Mouse (Mus musculus): ENCODE data around the gene March9. TPM values are rescaled to one million over a fixed set of nuclear protein-coding genes. Genes with fewer than 3 reads are reported as not detected.

The March9 gene
- polyA plus RNA-seq, 1 experiment from 2014 or later, result 0.13 TPM

- Histone ChIP-seq H3K27me3 (peaks cover 59% of the 10 kb centered on the region), H3K36me3 (peaks cover 9% of the 10 kb centered on the region; the same call in 1 of the 2 replicates), H3K4me1 (replicated peaks) (peaks cover 19% of the 10 kb centered on the region), H3K27ac (no peak within 1 kb of the TSS), H3K9ac (no peak within 1 kb of the TSS), H3K4me2 (peak within 1 kb of the TSS; percentile 53), H3K9me3 (replicated peaks) (no peaks in the 10 kb centered on the region), H3K4me3 (peak within 1 kb of the TSS; percentile 28)
- 30% methylated on average over 5 of the region's 5 CpGs for WGBS
- ATAC-seq (replicated peaks; ENCODE audit: insufficient number of reproducible peaks, insufficient read depth, low FRiP score, low read depth), result no peak
Observed at GRCm38 (mm10) chr10:127047954-127048353, 12.0 kb downstream of the March9 start, which contains the start of gene Cyp27b1. Gene Cyp27b1 (plus strand): TSS chr10:127048250.

- Histone ChIP-seq H3K36me3 (peaks cover 9% of the 10 kb centered on the region; the same call in 1 of the 2 replicates), H3K27ac (no peak overlapping the region), H3K4me2 (no peak overlapping the region), H3K4me1 (replicated peaks) (peaks cover 15% of the 10 kb centered on the region), H3K9me3 (replicated peaks) (no peaks in the 10 kb centered on the region), H3K9ac (no peak overlapping the region), H3K27me3 (peaks cover 29% of the 10 kb centered on the region), H3K4me3 (no peak overlapping the region)
- ATAC-seq (replicated peaks; ENCODE audit: insufficient number of reproducible peaks, insufficient read depth, low FRiP score, low read depth), result no peak
- WGBS, result 86% methylated on average over 6 of the region's 6 CpGs
Observed at GRCm38 (mm10) chr10:127043187-127043586, 16.8 kb downstream of the March9 start.

GRCm38 (mm10) chr10:127042468-127043115 is 17.4 kb downstream of the March9 start:
- WGBS, result 16% methylated on average over 5 of the region's 5 CpGs
- peak overlapping the region; percentile 98 for H3K4me3 ChIP-seq
- H3K9me3 ChIP-seq (replicated peaks), result no peaks in the 10 kb centered on the region
- H3K4me1 ChIP-seq (replicated peaks), result peaks cover 15% of the 10 kb centered on the region
- peak overlapping the region; percentile 100 for H3K4me2 ChIP-seq
- peak overlapping the region; percentile 78 for H3K27ac ChIP-seq
- peaks cover 9% of the 10 kb centered on the region; the same call in 1 of the 2 replicates for H3K36me3 ChIP-seq
- H3K27me3 ChIP-seq, result peaks cover 23% of the 10 kb centered on the region
- no peak for ATAC-seq (replicated peaks; ENCODE audit: insufficient number of reproducible peaks, insufficient read depth, low FRiP score, low read depth)
- H3K9ac ChIP-seq, result peak overlapping the region; percentile 76

- peak overlapping the region; percentile 98 for H3K4me3 ChIP-seq
- peak overlapping the region; percentile 76 for H3K9ac ChIP-seq
- H3K36me3 ChIP-seq, result peaks cover 9% of the 10 kb centered on the region; the same call in 1 of the 2 replicates
- H3K4me2 ChIP-seq, result peak overlapping the region; percentile 100
- no peaks in the 10 kb centered on the region for H3K9me3 ChIP-seq (replicated peaks)
- WGBS, result under 1% methylated on average over 44 of the region's 44 CpGs
- H3K4me1 ChIP-seq (replicated peaks), result peaks cover 15% of the 10 kb centered on the region
- peak overlapping the region; percentile 78 for H3K27ac ChIP-seq
- peak; percentile 86 for ATAC-seq (replicated peaks; ENCODE audit: insufficient number of reproducible peaks, insufficient read depth, low FRiP score, low read depth)
- peaks cover 16% of the 10 kb centered on the region for H3K27me3 ChIP-seq
Observed at GRCm38 (mm10) chr10:127041774-127042338, 18.1 kb downstream of the March9 start.

GRCm38 (mm10) chr10:127041274-127041766 is 18.7 kb downstream of the March9 start, which contains the start of the genes Mettl1 and Eef1akmt3:
Gene Mettl1 (plus strand): TSS chr10:127041414.
Gene Eef1akmt3 (minus strand): TSS chr10:127041513.
- Histone ChIP-seq H3K4me3 (peak within 1 kb of the TSS; percentile 98), H3K27me3 (peaks cover 16% of the 10 kb centered on the region), H3K36me3 (peaks cover 9% of the 10 kb centered on the region; the same call in 1 of the 2 replicates), H3K27ac (peak within 1 kb of the TSS; percentile 78), H3K9me3 (replicated peaks) (no peaks in the 10 kb centered on the region), H3K4me2 (peak within 1 kb of the TSS; percentile 100), H3K9ac (peak within 1 kb of the TSS; percentile 76), H3K4me1 (replicated peaks) (peaks cover 15% of the 10 kb centered on the region)
- 0% methylated on average over 28 of the region's 28 CpGs for WGBS
- peak; percentile 61 for ATAC-seq (replicated peaks; ENCODE audit: insufficient number of reproducible peaks, insufficient read depth, low FRiP score, low read depth)

GRCm38 (mm10) chr10:127040569-127041214 is 19.3 kb downstream of the March9 start:
- ATAC-seq (replicated peaks; ENCODE audit: insufficient number of reproducible peaks, insufficient read depth, low FRiP score, low read depth), result no peak
- H3K27me3 ChIP-seq, result peaks cover 16% of the 10 kb centered on the region

GRCm38 (mm10) chr10:127037641-127038040 is 22.3 kb downstream of the March9 start:
- Histone ChIP-seq H3K27me3 (peaks cover 16% of the 10 kb centered on the region), H3K36me3 (no peaks in the 10 kb centered on the region), H3K9me3 (replicated peaks) (no peaks in the 10 kb centered on the region), H3K4me1 (replicated peaks) (peaks cover 11% of the 10 kb centered on the region), H3K4me3 (no peak overlapping the region), H3K9ac (no peak overlapping the region), H3K27ac (no peak overlapping the region), H3K4me2 (no peak overlapping the region)
- WGBS, result 65% methylated on average over 12 of the region's 12 CpGs
- no peak for ATAC-seq (replicated peaks; ENCODE audit: insufficient number of reproducible peaks, insufficient read depth, low FRiP score, low read depth)

More at GRCm38 (mm10) chr10:127040569-127041214, 19.3 kb downstream of the March9 start:
- Histone ChIP-seq H3K4me1 (replicated peaks) (peaks cover 15% of the 10 kb centered on the region), H3K4me2 (peak overlapping the region; percentile 100), H3K9me3 (replicated peaks) (no peaks in the 10 kb centered on the region), H3K4me3 (peak overlapping the region; percentile 98), H3K27ac (peak overlapping the region; percentile 4; the same call in 1 of the 2 replicates), H3K9ac (peak overlapping the region; percentile 76), H3K36me3 (peaks cover 9% of the 10 kb centered on the region; the same call in 1 of the 2 replicates)
- 2% methylated on average over 20 of the region's 20 CpGs for WGBS

- no peak overlapping the region for H3K4me2 ChIP-seq
- 74% methylated on average over 12 of the region's 12 CpGs for WGBS
Observed at GRCm38 (mm10) chr10:127036273-127036672, 23.7 kb downstream of the March9 start.

GRCm38 (mm10) chr10:127033301-127033741 is 26.7 kb downstream of the March9 start:
- no peak overlapping the region for H3K9ac ChIP-seq
- no peaks in the 10 kb centered on the region for H3K27me3 ChIP-seq
- peaks cover 8% of the 10 kb centered on the region for H3K4me1 ChIP-seq (replicated peaks)
- ATAC-seq (replicated peaks; ENCODE audit: insufficient number of reproducible peaks, insufficient read depth, low FRiP score, low read depth), result no peak
- 77% methylated on average over 8 of the region's 8 CpGs for WGBS
- no peak overlapping the region for H3K4me3 ChIP-seq
- peaks cover 11% of the 10 kb centered on the region for H3K36me3 ChIP-seq
- H3K4me2 ChIP-seq, result no peak overlapping the region
- no peaks in the 10 kb centered on the region for H3K9me3 ChIP-seq (replicated peaks)
- no peak overlapping the region for H3K27ac ChIP-seq

More at GRCm38 (mm10) chr10:127036273-127036672, 23.7 kb downstream of the March9 start:
- Histone ChIP-seq H3K36me3 (no peaks in the 10 kb centered on the region), H3K4me1 (replicated peaks) (peaks cover 6% of the 10 kb centered on the region), H3K27me3 (peaks cover 15% of the 10 kb centered on the region), H3K27ac (no peak overlapping the region), H3K4me3 (no peak overlapping the region), H3K9ac (no peak overlapping the region), H3K9me3 (replicated peaks) (no peaks in the 10 kb centered on the region)
- no peak for ATAC-seq (replicated peaks; ENCODE audit: insufficient number of reproducible peaks, insufficient read depth, low FRiP score, low read depth)

GRCm38 (mm10) chr10:127030336-127031296 is 29.4 kb downstream of the March9 start, which contains the start of gene Tsfm:
Gene Tsfm (minus strand): TSS chr10:127030840.
- H3K4me1 ChIP-seq (replicated peaks), result peaks cover 8% of the 10 kb centered on the region
- H3K4me2 ChIP-seq, result peak within 1 kb of the TSS; percentile 90
- H3K4me3 ChIP-seq, result peak within 1 kb of the TSS; percentile 91
- H3K9me3 ChIP-seq (replicated peaks), result no peaks in the 10 kb centered on the region
- peaks cover 38% of the 10 kb centered on the region for H3K36me3 ChIP-seq
- peak; percentile 82 for ATAC-seq (replicated peaks; ENCODE audit: insufficient number of reproducible peaks, insufficient read depth, low FRiP score, low read depth)
- 6% methylated on average over 56 of the region's 56 CpGs for WGBS
- peak within 1 kb of the TSS; percentile 89 for H3K9ac ChIP-seq
- no peaks in the 10 kb centered on the region for H3K27me3 ChIP-seq
- peak within 1 kb of the TSS; percentile 72 for H3K27ac ChIP-seq
